19 mouse cellular contexts compared by ENCODE assay signal in the genomic region with DNA sequence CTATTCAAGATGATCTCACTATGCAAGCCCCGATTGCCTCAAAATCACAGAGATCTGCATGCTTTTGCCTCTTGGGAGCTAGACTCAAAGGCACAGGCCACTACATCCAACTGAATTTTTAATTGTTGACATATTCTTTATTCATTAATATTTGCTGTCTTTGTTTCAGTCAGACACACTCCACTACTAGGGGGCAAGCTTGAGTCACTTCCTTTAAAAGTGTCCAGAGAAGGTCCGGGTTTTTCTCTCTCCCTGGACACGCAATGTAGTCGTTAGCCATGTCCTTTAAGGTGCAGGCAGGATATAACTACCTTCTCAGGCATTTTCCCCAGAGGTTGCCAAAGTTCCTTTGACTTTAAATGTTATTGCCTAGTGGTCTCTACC. TPM values are rescaled to one million over a fixed set of nuclear protein-coding genes. Genes with fewer than 3 reads are reported as not detected.
DNase-seq lines count a peak whose midpoint lies in the region; ATAC-seq and TF ChIP-seq lines count a peak whose summit lies in the region.
"Had no signal": no experiment of that assay in that cellular context is flagged by ENCODE, and none has a peak within 500 bp of the region (broad histone marks: within the 10 kb centered on the region; RNA-seq: fewer than 3 reads in every experiment).

No protein-coding gene starts in this region.

- TF ChIP-seq POLR2A in thymus, adult 2 months (IDR thresholded peaks at IDR 0.05; ENCODE audit: control insufficient read depth, extremely low read depth, insufficient read depth, low read length, poor library complexity) = no peak

- H3K27ac ChIP-seq in kidney, embryonic 16.5 days (ENCODE audit: low read length) = no peak overlapping the region
- H3K27ac ChIP-seq in thymus, adult 2 months (ENCODE audit: control insufficient read depth, insufficient read depth, low read length) = no peak overlapping the region
- H3K27ac ChIP-seq: forebrain, embryonic 13.5 days; heart, embryonic 13.5 days; hindbrain, embryonic 15.5 days; limb, embryonic 13.5 days; macrophage had no signal

- no peak overlapping the region for H3K4me2 ChIP-seq in kidney, embryonic 16.5 days (replicated peaks; ENCODE audit: low read depth, low read length)
- H3K4me2 ChIP-seq: forebrain, embryonic 13.5 days; heart, embryonic 13.5 days; hindbrain, embryonic 15.5 days; limb, embryonic 13.5 days had no signal

- no peaks in the 10 kb centered on the region for H3K9me3 ChIP-seq in kidney, embryonic 16.5 days (ENCODE audit: low read length)
- H3K9me3 ChIP-seq: forebrain, embryonic 13.5 days; heart, embryonic 13.5 days; hindbrain, embryonic 15.5 days; limb, embryonic 13.5 days had no signal

- DNase-seq in gastrocnemius, adult 18-20 months (ENCODE audit: low spot score) = peak; percentile 23
- no peak for DNase-seq in gastrocnemius, adult 8-10 months (ENCODE audit: low spot score in 2 of 2)
- DNase-seq in kidney, postnatal 10 days = peak; percentile 60
- peak; percentile 14 for DNase-seq in thymus, adult 2 months
- no peak for DNase-seq in thymus, adult 18-20 months
- peak; percentile 72 for DNase-seq in lung, postnatal 10 days
- DNase-seq in frontal cortex, postnatal 14 days (ENCODE audit: low spot score in 2 of 2) = no peak
- DNase-seq: cerebellum, adult 9-11 months; layer of hippocampus, adult 9-11 months had no signal

- WGBS in kidney, embryonic 16.5 days = 72% methylated on average over 4 of the region's 4 CpGs
- WGBS in thymus, adult 2 months = 80% methylated on average over 4 of the region's 4 CpGs

- H3K4me3 ChIP-seq in kidney, embryonic 16.5 days (ENCODE audit: low read length) = no peak overlapping the region
- H3K4me3 ChIP-seq in thymus, adult 2 months (ENCODE audit: control insufficient read depth, insufficient read depth, low read length) = no peak overlapping the region
- H3K4me3 ChIP-seq: forebrain, embryonic 13.5 days; heart, embryonic 13.5 days; hindbrain, embryonic 15.5 days; limb, embryonic 13.5 days had no signal

- no peaks in the 10 kb centered on the region for H3K4me1 ChIP-seq in kidney, embryonic 16.5 days (ENCODE audit: insufficient read depth, low read length)
- no peaks in the 10 kb centered on the region for H3K4me1 ChIP-seq in thymus, adult 2 months (replicated peaks; ENCODE audit: control insufficient read depth, insufficient read depth, low read length)
- H3K4me1 ChIP-seq: forebrain, embryonic 13.5 days; heart, embryonic 13.5 days; hindbrain, embryonic 15.5 days; limb, embryonic 13.5 days had no signal

- H3K9ac ChIP-seq in kidney, embryonic 16.5 days (replicated peaks; ENCODE audit: low read length) = no peak overlapping the region
- H3K9ac ChIP-seq: forebrain, embryonic 13.5 days; heart, embryonic 13.5 days; hindbrain, embryonic 15.5 days; limb, embryonic 13.5 days had no signal

- ATAC-seq in kidney, embryonic 16.5 days (ENCODE audit: low FRiP score, low TSS enrichment) = no peak
- ATAC-seq: CD4-positive, CD25-positive, alpha-beta regulatory T cell, adult 4 months; forebrain, embryonic 13.5 days had no signal

- TF ChIP-seq CTCF in thymus, adult 2 months (IDR thresholded peaks at IDR 0.05; ENCODE audit: borderline replicate concordance, control insufficient read depth, extremely low read depth, insufficient read depth, low read length, poor library complexity) = no peak

- no peaks in the 10 kb centered on the region for H3K27me3 ChIP-seq in kidney, embryonic 16.5 days (ENCODE audit: insufficient read depth, low read length)
- no peaks in the 10 kb centered on the region for H3K27me3 ChIP-seq in thymus, adult 2 months (ENCODE audit: control insufficient read depth, insufficient read depth, low read length)
- H3K27me3 ChIP-seq: forebrain, embryonic 13.5 days; hindbrain, embryonic 15.5 days had no signal

- no peaks in the 10 kb centered on the region for H3K36me3 ChIP-seq in kidney, embryonic 16.5 days (ENCODE audit: insufficient read depth, low read length)
- no peaks in the 10 kb centered on the region for H3K36me3 ChIP-seq in thymus, adult 2 months (ENCODE audit: control insufficient read depth, insufficient read depth, low read length)
- H3K36me3 ChIP-seq: heart, embryonic 13.5 days; hindbrain, embryonic 15.5 days; limb, embryonic 13.5 days had no signal

RNA-seq across cellular contexts. Expression of a gene that starts 21.8 kb away (rescaled TPM):
- under 1 TPM; 0.09 to 0.95 TPM for total RNA-seq in gastrocnemius, adult 18-20 months (2021)
- total RNA-seq in gastrocnemius, adult 8-10 months (2022) = 1 to 10 TPM in 2 of 4 experiments, under 1 TPM in 2; 0.12 to 4.5 (median 1.0) TPM
- 0.10 and 0.18 TPM in 2 replicates for polyA plus RNA-seq in kidney, embryonic 16.5 days (2015; fragmentation: Nextera tagmentation; extraction: Ambion mirVana)
- polyA plus RNA-seq in thymus, adult 2 months (2012; rRNA removed) = 0.06 TPM in 1 of 2 replicates, not detected in the other
- total RNA-seq: midbrain, postnatal 0 days had no signal
- polyA plus RNA-seq: CD4-positive, CD25-positive, alpha-beta regulatory T cell, adult 4 months; embryonic facial prominence, embryonic 14.5 days; forebrain, embryonic 13.5 days; heart, embryonic 13.5 days; macrophage; midbrain, postnatal 0 days; neural tube, embryonic 14.5 days had no signal

RNA-seq across cellular contexts. Expression of a gene that starts 53.1 kb away (rescaled TPM):
- total RNA-seq in gastrocnemius, adult 18-20 months (2021) = 100 to 1,000 TPM; 177 to 207 TPM
- 100 to 1,000 TPM; 189 to 250 (median 241) TPM for total RNA-seq in gastrocnemius, adult 8-10 months (2022)
- polyA plus RNA-seq in kidney, embryonic 16.5 days (2015; fragmentation: Nextera tagmentation; extraction: Ambion mirVana) = 15.7 and 35.9 TPM in 2 replicates
- 23.2 and 24.4 TPM in 2 replicates for polyA plus RNA-seq in thymus, adult 2 months (2012; rRNA removed)

Comparison
In these comparisons a context has a peak if more than half of its experiments do, and no peak if none do; other contexts are left out.
1. DNase-seq: peak in gastrocnemius, adult 18-20 months (single experiment), kidney, postnatal 10 days (single experiment), thymus, adult 2 months (single experiment) and lung, postnatal 10 days (single experiment); none in gastrocnemius, adult 8-10 months (0 of 2), thymus, adult 18-20 months (0 of 2) and frontal cortex, postnatal 14 days (0 of 2).